Mouse (Mus musculus) testis, adult 2 months (tissue): Measurements from ENCODE around the gene Thsd4.

Experiments
- CTCF ChIP-seq: fragments of 200-500 bp; IDR thresholded peaks from 2 replicates; pipeline ENCODE4 v1.5.1; 2012; ENCODE audit warnings: low read depth, mild to moderate bottlenecking, inconsistent platforms, low read length, moderate library complexity; ENCODE audit not compliant: control insufficient read depth, insufficient read depth, insufficient replicate concordance
- POLR2A ChIP-seq: fragments of 200-500 bp; IDR thresholded peaks from 2 replicates; pipeline ENCODE4 v1.6.1; 2012; ENCODE audit warnings: low read depth, mild to moderate bottlenecking, inconsistent platforms, low read length, moderate library complexity; ENCODE audit not compliant: control insufficient read depth

DNA sequence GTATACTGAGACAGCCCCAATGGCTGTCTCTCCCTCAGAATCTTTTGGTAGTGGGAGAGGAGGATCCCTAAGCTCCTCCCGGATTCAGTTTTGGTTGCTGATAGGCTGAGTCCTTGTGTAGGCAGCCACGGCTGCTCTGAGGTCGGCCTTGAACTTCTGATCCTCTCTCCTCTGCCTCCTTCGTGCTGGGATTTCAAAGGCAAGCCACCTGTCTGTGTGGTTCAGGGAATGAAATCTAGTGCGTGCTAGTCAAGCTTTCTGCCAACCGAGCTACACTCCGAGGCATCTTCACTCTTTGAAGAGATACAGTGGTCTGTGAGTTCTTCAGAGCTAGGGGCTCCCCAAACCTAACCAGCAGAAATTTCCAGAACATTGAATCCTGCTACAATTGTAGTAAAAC lies 568.3 kb downstream of the Thsd4 start:
- TF ChIP-seq POLR2A (no peak), CTCF (no peak)
